Mouse (Mus musculus) heart, adult 2 months (tissue): ENCODE measurements around the gene Nfia. TPM values are rescaled to one million over a fixed set of nuclear protein-coding genes. Genes with fewer than 3 reads are reported as not detected.

ENCODE experiments used
- DNase-seq, 2 experiments: peaks; one replicate each; pipeline ENCODE4 v3.0.0; 2021
- H3K27ac ChIP-seq: fragments of 200-600 bp; 2 replicates; pipeline ENCODE4 v1.8.1; 2022
- H3K27me3 ChIP-seq: fragments of 200-500 bp; 2 replicates; pipeline ENCODE4 v1.6.1; 2012; ENCODE audit warnings: mild to moderate bottlenecking, low read length, inconsistent platforms, mixed read lengths; ENCODE audit not compliant: control insufficient read depth, insufficient read depth
- H3K36me3 ChIP-seq: fragments of 200-500 bp; 2 replicates; pipeline ENCODE4 v1.6.1; 2012; ENCODE audit warnings: low read length, inconsistent platforms; ENCODE audit not compliant: control insufficient read depth, insufficient read depth
- H3K4me1 ChIP-seq: fragments of 200-500 bp; 2 replicates; pipeline ENCODE4 v1.6.1; 2011; ENCODE audit warnings: low read length; ENCODE audit not compliant: control insufficient read depth, insufficient read depth
- H3K4me3 ChIP-seq: fragments of 200-600 bp; 2 replicates; pipeline ENCODE4 v1.8.1; 2022
- H3K79me2 ChIP-seq: fragments of 200-500 bp; replicated peaks from 2 replicates; pipeline ENCODE4 v1.6.1; 2012; ENCODE audit warnings: mild to moderate bottlenecking, inconsistent platforms, low read length, moderate library complexity, mixed read lengths; ENCODE audit not compliant: control insufficient read depth, insufficient read depth
- H3K9ac ChIP-seq: fragments of 200-500 bp; 2 replicates; pipeline ENCODE4 v1.6.1; 2012; ENCODE audit warnings: low read depth, mild to moderate bottlenecking, control low read depth, inconsistent platforms, low read length, mixed read lengths
- CTCF ChIP-seq: fragments of 200-600 bp; IDR thresholded peaks from 2 replicates; pipeline ENCODE4 v1.8.1; 2022; ENCODE audit warnings: antibody characterized with exemption, mild to moderate bottlenecking, moderate library complexity
- EP300 ChIP-seq: fragments of 200-500 bp; IDR thresholded peaks from 2 replicates; pipeline ENCODE4 v1.6.1; 2011; ENCODE audit warnings: low read depth, low read length, control low read depth; ENCODE audit not compliant: insufficient read depth
- POLR2A ChIP-seq: fragments of 200-500 bp; IDR thresholded peaks from 2 replicates; pipeline ENCODE4 v1.6.1; 2011; ENCODE audit warnings: mild to moderate bottlenecking, low read depth, low read length, control low read depth; ENCODE audit not compliant: insufficient read depth
- WGBS: fragments of 180-500 bp; shearing (Covaris S2); methylation state at CpG from one replicate; pipeline ENCODE4 v1.1.7; 2018; 5-methylcytosine and 5-hydroxymethylcytosine counted together
- intact Hi-C: fragments of 180-260 bp; cut with DNase I; formaldehyde crosslinking; loops from one replicate; pipeline ENCODE4 v1.15.1; 2025
- polyA plus RNA-seq: library from polyadenylated mRNA; depleted of rRNA; stranded (reverse); fragments of >200 nt; gene quantifications from 2 replicates; pipeline ENCODE4 v1.2.3, GENCODE M21; 2012
- total RNA-seq, 2 experiments: library from RNA; stranded (reverse); gene quantifications; 2 replicates each; pipeline ENCODE4 v1.2.3; 2021

Gene Nfia
- total and polyA plus RNA-seq, 3 experiments: 70.3 to 128 (median 126) TPM

DNA sequence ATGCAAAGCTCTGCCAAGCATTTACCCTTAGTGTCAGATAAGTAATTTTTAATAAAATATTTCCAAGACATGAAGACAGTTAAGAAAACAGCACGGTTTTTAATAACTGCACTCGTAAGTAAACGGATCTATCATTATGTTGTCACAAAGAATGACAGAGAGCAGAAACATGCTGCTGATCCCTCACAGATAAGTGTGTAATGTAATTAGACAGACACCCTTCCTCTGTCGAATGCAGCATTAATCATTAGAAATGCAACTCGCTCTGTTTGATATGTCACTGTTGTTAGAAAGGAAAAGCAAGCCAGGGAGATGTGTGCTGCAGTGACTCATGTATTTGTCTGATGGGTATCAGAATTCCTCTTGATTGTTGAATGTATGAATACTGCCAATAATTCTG, 259.8 kb downstream of the Nfia start:
- TF ChIP-seq POLR2A: no peak
- no peak for TF ChIP-seq CTCF
- TF ChIP-seq EP300: no peak
- intact Hi-C loops: no loop called here
- no peak overlapping the region for H3K9ac ChIP-seq
- H3K79me2 ChIP-seq: no peaks in the 10 kb centered on the region; the same call in 1 of the 2 replicates
- H3K4me1 ChIP-seq: peaks cover 4% of the 10 kb centered on the region
- H3K27me3 ChIP-seq: no peaks in the 10 kb centered on the region
- H3K4me3 ChIP-seq: no peak overlapping the region
- no peak overlapping the region for H3K27ac ChIP-seq
- peaks cover 4% of the 10 kb centered on the region; the same call in 1 of the 2 replicates for H3K36me3 ChIP-seq
- 70% methylated on average over 5 of the region's 5 CpGs for WGBS
- no peak for DNase-seq

DNA sequence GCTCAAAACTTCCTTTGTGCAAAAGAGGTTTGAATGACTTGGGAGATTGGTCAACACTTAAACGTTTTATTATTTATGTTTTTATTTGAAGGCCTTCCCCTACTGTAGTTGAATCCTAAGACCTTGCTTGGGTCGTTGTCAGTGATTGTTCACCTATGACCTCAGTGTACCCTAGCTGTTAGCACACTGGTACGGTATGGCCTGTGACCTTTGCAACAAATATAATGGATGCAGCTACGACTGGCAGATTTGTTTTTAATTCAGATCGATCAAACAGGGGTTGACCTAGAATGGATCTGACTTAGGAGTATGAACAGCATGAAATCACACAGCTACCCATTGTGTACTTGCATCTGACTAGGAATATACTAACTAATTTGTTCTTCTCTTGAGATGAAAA, 266.6 kb downstream of the Nfia start:
- no peaks in the 10 kb centered on the region; the same call in 1 of the 2 replicates for H3K4me1 ChIP-seq
- 0 out of 2 replicates have a peak, but pooled peaks cover 2% of the 10 kb centered on the region for H3K36me3 ChIP-seq
- 74% methylated on average over 5 of the region's 5 CpGs for WGBS
- H3K27ac ChIP-seq: no peak overlapping the region
- no peaks in the 10 kb centered on the region for H3K27me3 ChIP-seq
- H3K9ac ChIP-seq: no peak overlapping the region
- no peaks in the 10 kb centered on the region for H3K79me2 ChIP-seq
- intact Hi-C loops: no loop called here
- DNase-seq: no peak
- no peak overlapping the region for H3K4me3 ChIP-seq
- TF ChIP-seq POLR2A (no peak), CTCF (no peak), EP300 (no peak)

DNA sequence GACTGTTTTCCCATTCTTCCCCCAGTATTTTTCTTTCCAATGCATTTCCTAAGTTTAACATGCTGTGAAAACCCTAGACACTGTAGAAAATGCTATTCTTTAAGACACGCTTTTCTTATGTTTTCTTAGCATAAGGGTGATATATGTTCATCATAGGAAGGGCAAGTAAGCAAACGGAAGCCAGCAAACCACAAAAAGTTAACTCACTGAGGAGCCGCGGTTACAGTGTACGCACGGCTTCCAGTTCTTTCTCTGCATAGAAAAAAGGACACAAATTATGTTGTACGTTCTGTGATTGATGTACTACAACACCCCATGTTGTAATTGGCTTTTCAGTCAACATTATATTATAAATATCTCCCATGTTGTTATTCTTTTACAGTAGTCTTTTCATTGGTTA, 267.6 kb downstream of the Nfia start:
- TF ChIP-seq CTCF (no peak), EP300 (no peak), POLR2A (no peak)
- no peaks in the 10 kb centered on the region; the same call in 1 of the 2 replicates for H3K4me1 ChIP-seq
- no peaks in the 10 kb centered on the region for H3K79me2 ChIP-seq
- 83% methylated on average over 7 of the region's 7 CpGs for WGBS
- no peak overlapping the region for H3K4me3 ChIP-seq
- no peak for DNase-seq
- H3K27me3 ChIP-seq: no peaks in the 10 kb centered on the region
- H3K9ac ChIP-seq: no peak overlapping the region
- no peak overlapping the region for H3K27ac ChIP-seq
- intact Hi-C loops: no loop called here
- 0 out of 2 replicates have a peak, but pooled peaks cover 2% of the 10 kb centered on the region for H3K36me3 ChIP-seq

- no peak for TF ChIP-seq EP300
- TF ChIP-seq POLR2A: no peak
- TF ChIP-seq CTCF: no peak
- peaks cover 5% of the 10 kb centered on the region for H3K36me3 ChIP-seq
- no peaks in the 10 kb centered on the region for H3K79me2 ChIP-seq
- DNase-seq: no peak
- H3K27ac ChIP-seq: no peak overlapping the region
- intact Hi-C loops: loop anchor here (5.0 kb wide), 1 partner anchor 37 kb away; no protein-coding TSS in a partner anchor
- no peak overlapping the region for H3K9ac ChIP-seq
- H3K4me3 ChIP-seq: no peak overlapping the region
- H3K4me1 ChIP-seq: peaks cover 3% of the 10 kb centered on the region
- 91% methylated on average over 8 of the region's 8 CpGs for WGBS
- no peaks in the 10 kb centered on the region for H3K27me3 ChIP-seq
Measured at GRCm38 (mm10) chr4:98044611-98045010, 272.1 kb downstream of the Nfia start.

DNA sequence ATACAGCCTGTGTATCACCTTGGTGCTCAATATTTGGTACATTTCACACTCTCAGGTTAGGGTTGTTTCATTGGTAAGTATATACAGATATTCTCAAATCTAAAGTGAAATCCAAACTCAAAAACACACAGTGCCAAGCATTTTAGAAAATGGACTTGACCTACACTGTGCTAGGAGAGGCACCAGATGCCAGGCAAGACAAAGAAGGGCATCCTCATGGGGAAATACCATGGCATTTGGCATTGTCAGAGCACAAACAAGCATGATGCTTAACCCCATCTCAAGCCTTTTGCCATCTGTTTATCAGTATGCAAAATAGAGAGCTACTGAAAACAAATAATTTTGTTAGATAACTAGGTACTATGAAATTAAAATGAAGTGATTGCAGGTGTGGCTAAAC, 274.8 kb downstream of the Nfia start:
- H3K36me3 ChIP-seq: peaks cover 6% of the 10 kb centered on the region
- H3K27me3 ChIP-seq: no peaks in the 10 kb centered on the region
- intact Hi-C loops: loop anchor here (5.0 kb wide), 1 partner anchor 40 kb away; no protein-coding TSS in a partner anchor
- peaks cover 3% of the 10 kb centered on the region for H3K4me1 ChIP-seq
- no peak overlapping the region for H3K27ac ChIP-seq
- DNase-seq: no peak
- no peak for TF ChIP-seq EP300
- no peak for TF ChIP-seq POLR2A
- TF ChIP-seq CTCF: no peak
- no peaks in the 10 kb centered on the region for H3K79me2 ChIP-seq
- H3K9ac ChIP-seq: no peak overlapping the region
- H3K4me3 ChIP-seq: no peak overlapping the region

DNA sequence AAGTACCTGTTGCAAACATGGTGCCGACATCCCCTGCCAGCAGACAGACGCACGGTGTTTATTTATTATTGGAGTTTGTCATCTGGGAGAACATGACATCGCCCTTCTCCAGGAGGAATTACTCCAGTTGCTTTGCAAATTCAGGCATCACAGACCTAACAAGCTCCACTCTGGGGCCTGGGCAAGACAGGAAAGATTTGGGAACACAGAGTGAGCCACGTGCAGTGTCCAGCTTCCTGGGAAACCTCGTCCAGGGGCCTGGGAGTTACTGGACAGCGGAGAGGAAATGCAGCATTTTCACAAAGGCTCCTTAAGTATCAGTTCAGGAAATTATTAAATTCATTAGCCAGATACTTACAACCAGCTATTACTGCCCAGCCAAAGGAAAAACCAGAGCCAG, 277.1 kb downstream of the Nfia start:
- 34% methylated on average over 7 of the region's 7 CpGs for WGBS
- H3K4me1 ChIP-seq: peaks cover 3% of the 10 kb centered on the region
- H3K9ac ChIP-seq: no peak overlapping the region
- H3K27ac ChIP-seq: peak overlapping the region; percentile 3
- H3K79me2 ChIP-seq: no peaks in the 10 kb centered on the region
- no peaks in the 10 kb centered on the region for H3K27me3 ChIP-seq
- TF ChIP-seq POLR2A: no peak
- TF ChIP-seq CTCF: no peak
- TF ChIP-seq EP300: peak; percentile 49; the same call in 1 of the 2 replicates
- DNase-seq: peak; percentile 34 to 52
- H3K4me3 ChIP-seq: no peak overlapping the region
- H3K36me3 ChIP-seq: peaks cover 8% of the 10 kb centered on the region
- intact Hi-C loops: loop anchor here (2.0 to 5.0 kb wide), 2 partner anchors 42 to 57 kb away; no protein-coding TSS in a partner anchor
